Mouse (Mus musculus) layer of hippocampus, postnatal 14 days (tissue): ENCODE results near the gene Efcab12. TPM values are rescaled to one million over a fixed set of nuclear protein-coding genes. Genes with fewer than 3 reads are reported as not detected.

Source experiments
- DNase-seq, 2 experiments: peaks; one replicate each; pipeline ENCODE4 v3.0.0; 2021 to 2022; ENCODE audit warnings: low spot score in 2 of 2, mixed read lengths in 1 of 2
- total RNA-seq, 2 experiments: library from RNA; stranded (reverse); gene quantifications; 2 replicates each; pipeline ENCODE4 v1.2.3; 2021

Gene Efcab12
- total RNA-seq, 2 experiments from 2014 or later, result 2.9 to 4.0 TPM

GRCm38 (mm10) chr6:115846640-115847411 lies 8.6 kb upstream of the Efcab12 start:
- DNase-seq, result peak; percentile 51 to 59

- no peak for DNase-seq
These were observed 6.8 kb upstream of the Efcab12 start for GRCm38 (mm10) chr6:115845006-115845405.

GRCm38 (mm10) chr6:115838745-115839144 lies 533 bp upstream of the Efcab12 start:
- DNase-seq, result no peak

- no peak for DNase-seq
These were observed 4.4 kb downstream of the Efcab12 start for GRCm38 (mm10) chr6:115833861-115834260.

- DNase-seq, result no peak
These were observed 5.9 kb downstream of the Efcab12 start for GRCm38 (mm10) chr6:115832152-115832850.

GRCm38 (mm10) chr6:115830779-115831601 lies 7.2 kb downstream of the Efcab12 start:
- DNase-seq, result no peak

GRCm38 (mm10) chr6:115823850-115824464 lies 14.3 kb downstream of the Efcab12 start:
- peak in 1 of 2 experiments; percentile 17 for DNase-seq

GRCm38 (mm10) chr6:115821216-115821993 lies 16.8 kb downstream of the Efcab12 start:
- no peak for DNase-seq

GRCm38 (mm10) chr6:115818129-115818528 lies 20.1 kb downstream of the Efcab12 start:
- no peak for DNase-seq

GRCm38 (mm10) chr6:115815041-115815440 lies 23.2 kb downstream of the Efcab12 start:
- no peak for DNase-seq

- DNase-seq, result peak; percentile 41 to 50
These were observed 24.1 kb downstream of the Efcab12 start for GRCm38 (mm10) chr6:115814104-115814503.

GRCm38 (mm10) chr6:115811606-115812005 lies 26.6 kb downstream of the Efcab12 start:
- DNase-seq, result no peak

GRCm38 (mm10) chr6:115808488-115809231 lies 29.6 kb downstream of the Efcab12 start, which contains the start of gene Rpl32:
Gene Rpl32 (minus strand): TSS chr6:115808747.
- peak; percentile 91 for DNase-seq

GRCm38 (mm10) chr6:115808196-115808487 lies 30.1 kb downstream of the Efcab12 start:
- no peak for DNase-seq

GRCm38 (mm10) chr6:115807464-115808195 lies 30.6 kb downstream of the Efcab12 start:
- DNase-seq, result no peak

- no peak for DNase-seq
These were observed 33.6 kb downstream of the Efcab12 start for GRCm38 (mm10) chr6:115804432-115805192.

GRCm38 (mm10) chr6:115803541-115804382 lies 34.5 kb downstream of the Efcab12 start:
- DNase-seq, result peak; percentile 64 to 77
